Mouse (Mus musculus): ENCODE data around the gene Snx7.

DNA sequence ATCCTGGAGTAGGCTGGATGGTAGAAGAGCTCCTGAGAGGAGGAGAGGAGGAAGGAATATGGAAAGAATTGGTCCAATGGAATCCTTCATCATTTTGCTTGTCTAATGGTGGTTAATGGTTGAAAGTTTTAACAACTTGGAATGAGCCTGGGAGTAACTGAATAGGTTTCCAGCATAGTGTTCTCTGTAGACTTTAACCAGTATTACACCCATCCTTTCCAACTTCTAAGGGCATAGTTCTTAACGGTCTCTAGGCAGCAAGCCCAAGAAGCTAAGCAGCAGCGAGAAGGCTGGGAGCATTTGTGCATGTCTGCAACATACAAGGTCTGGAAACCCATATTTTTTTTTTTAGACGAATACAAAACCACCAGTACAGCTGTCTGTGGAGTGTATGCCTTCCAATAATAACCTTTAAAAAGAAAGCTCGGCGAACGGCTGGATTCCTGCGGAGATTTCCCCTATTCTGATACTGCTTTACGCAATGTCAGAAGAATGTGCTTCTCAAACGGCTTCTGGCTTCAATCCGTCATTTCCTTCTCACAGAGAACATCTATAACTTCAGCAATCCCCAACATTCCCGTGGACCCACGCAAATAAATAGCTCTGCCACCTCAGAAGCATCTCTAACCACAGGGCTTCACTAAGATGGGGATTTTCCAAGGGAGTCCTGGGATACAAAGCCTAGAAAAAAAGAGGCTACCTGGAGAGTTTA is 1.9 kb downstream of the Snx7 start:
- TF ChIP-seq CTCF (IDR thresholded peaks at IDR 0.05; ENCODE audit: extremely low read depth, insufficient read depth, low read length) (no peak), POLR2A (IDR thresholded peaks at IDR 0.05; ENCODE audit: extremely low read depth, insufficient read depth, low read length) (no peak)

Measured in cortical plate, adult 2 months (tissue).